Mouse (Mus musculus): ENCODE measurements at regions not wholly inside any gene's neighbourhood (a gene's known extent, or its start where the extent isn't known, plus 50 kb on each side); places are given as distances from the start of the nearest gene placed in this dataset.

- no peak overlapping the region for H3K4me3 ChIP-seq (ENCODE audit: insufficient read depth, poor library complexity, severe bottlenecking)
- no peaks in the 10 kb centered on the region for H3K79me3 ChIP-seq (ENCODE audit: low read depth)
- no peak overlapping the region for H3ac ChIP-seq (ENCODE audit: control insufficient read depth, insufficient read length, low read depth)
- no peaks in the 10 kb centered on the region for H3K79me2 ChIP-seq (ENCODE audit: control insufficient read depth, insufficient read depth)
- H3K36me3 ChIP-seq (ENCODE audit: control insufficient read depth, insufficient read depth): no peaks in the 10 kb centered on the region
- H3K27me3 ChIP-seq (ENCODE audit: control insufficient read depth, insufficient read depth, insufficient read length): no peaks in the 10 kb centered on the region
- TF ChIP-seq MAX (IDR thresholded peaks at IDR 0.05) (no peak), CTCF (IDR thresholded peaks at IDR 0.05; ENCODE audit: control insufficient read depth, insufficient read depth, insufficient read length) (no peak), MYOG (IDR thresholded peaks at IDR 0.05; ENCODE audit: control insufficient read depth, extremely low read depth, insufficient read length) (no peak), MYOD1 (IDR thresholded peaks at IDR 0.05; ENCODE audit: control insufficient read depth, insufficient read length, low read depth) (no peak), USF1 (IDR thresholded peaks at IDR 0.05; ENCODE audit: low read depth) (no peak), FOSL1 (IDR thresholded peaks at IDR 0.05; ENCODE audit: insufficient read depth, low read length, poor library complexity, severe bottlenecking) (no peak), CEBPB (IDR thresholded peaks at IDR 0.05; ENCODE audit: low read depth) (no peak)
These were observed 651.9 kb upstream of the Klhl1 start for GRCm38 (mm10) chr14:97170841-97171240.

GRCm38 (mm10) chr14:97165793-97166192, 646.9 kb upstream of the Klhl1 start:
- no peaks in the 10 kb centered on the region for H3K27me3 ChIP-seq (ENCODE audit: control insufficient read depth, insufficient read depth, insufficient read length)
- H3K36me3 ChIP-seq (ENCODE audit: control insufficient read depth, insufficient read depth): no peaks in the 10 kb centered on the region
- no peak overlapping the region for H3K4me3 ChIP-seq (ENCODE audit: insufficient read depth, poor library complexity, severe bottlenecking)
- H3K79me2 ChIP-seq (ENCODE audit: control insufficient read depth, insufficient read depth): no peaks in the 10 kb centered on the region
- H3K79me3 ChIP-seq (ENCODE audit: low read depth): no peaks in the 10 kb centered on the region
- TF ChIP-seq MYOG (IDR thresholded peaks at IDR 0.05; ENCODE audit: control insufficient read depth, extremely low read depth, insufficient read length): no peak
- no peak for TF ChIP-seq USF1 (IDR thresholded peaks at IDR 0.05; ENCODE audit: low read depth)
- TF ChIP-seq MAX (IDR thresholded peaks at IDR 0.05): no peak
- no peak for TF ChIP-seq CEBPB (IDR thresholded peaks at IDR 0.05; ENCODE audit: low read depth)
- H3ac ChIP-seq (ENCODE audit: control insufficient read depth, insufficient read length, low read depth): no peak overlapping the region

GRCm38 (mm10) chr14:97148997-97149653, 630.2 kb upstream of the Klhl1 start:
- no peak for TF ChIP-seq CTCF (IDR thresholded peaks at IDR 0.05; ENCODE audit: control insufficient read depth, insufficient read depth, insufficient read length)
- TF ChIP-seq USF1 (IDR thresholded peaks at IDR 0.05; ENCODE audit: low read depth): no peak
- no peak for TF ChIP-seq MYOD1 (IDR thresholded peaks at IDR 0.05; ENCODE audit: control insufficient read depth, insufficient read length, low read depth)
- no peak for TF ChIP-seq CEBPB (IDR thresholded peaks at IDR 0.05; ENCODE audit: low read depth)
- no peak for TF ChIP-seq FOSL1 (IDR thresholded peaks at IDR 0.05; ENCODE audit: insufficient read depth, low read length, poor library complexity, severe bottlenecking)
- TF ChIP-seq MYOG (IDR thresholded peaks at IDR 0.05; ENCODE audit: control insufficient read depth, extremely low read depth, insufficient read length): no peak
- no peak for TF ChIP-seq MAX (IDR thresholded peaks at IDR 0.05)
- no peaks in the 10 kb centered on the region for H3K79me2 ChIP-seq (ENCODE audit: control insufficient read depth, insufficient read depth)
- no peak overlapping the region for H3ac ChIP-seq (ENCODE audit: control insufficient read depth, insufficient read length, low read depth)
- H3K79me3 ChIP-seq (ENCODE audit: low read depth): no peaks in the 10 kb centered on the region
- no peaks in the 10 kb centered on the region for H3K27me3 ChIP-seq (ENCODE audit: control insufficient read depth, insufficient read depth, insufficient read length)
- no peak overlapping the region for H3K4me3 ChIP-seq (ENCODE audit: insufficient read depth, poor library complexity, severe bottlenecking)
- no peaks in the 10 kb centered on the region for H3K36me3 ChIP-seq (ENCODE audit: control insufficient read depth, insufficient read depth)

GRCm38 (mm10) chr14:97115918-97116635, 597.2 kb upstream of the Klhl1 start:
- TF ChIP-seq FOSL1 (IDR thresholded peaks at IDR 0.05; ENCODE audit: insufficient read depth, low read length, poor library complexity, severe bottlenecking) (no peak), MAX (IDR thresholded peaks at IDR 0.05) (no peak), MYOG (IDR thresholded peaks at IDR 0.05; ENCODE audit: control insufficient read depth, extremely low read depth, insufficient read length) (no peak), USF1 (IDR thresholded peaks at IDR 0.05; ENCODE audit: low read depth) (no peak), CTCF (IDR thresholded peaks at IDR 0.05; ENCODE audit: control insufficient read depth, insufficient read depth, insufficient read length) (no peak), CEBPB (IDR thresholded peaks at IDR 0.05; ENCODE audit: low read depth) (no peak), MYOD1 (IDR thresholded peaks at IDR 0.05; ENCODE audit: control insufficient read depth, insufficient read length, low read depth) (no peak)
- H3K79me3 ChIP-seq (ENCODE audit: low read depth): no peaks in the 10 kb centered on the region
- no peaks in the 10 kb centered on the region for H3K27me3 ChIP-seq (ENCODE audit: control insufficient read depth, insufficient read depth, insufficient read length)
- H3K4me3 ChIP-seq (ENCODE audit: insufficient read depth, poor library complexity, severe bottlenecking): no peak overlapping the region
- H3K36me3 ChIP-seq (ENCODE audit: control insufficient read depth, insufficient read depth): no peaks in the 10 kb centered on the region
- no peak overlapping the region for H3ac ChIP-seq (ENCODE audit: control insufficient read depth, insufficient read length, low read depth)
- no peaks in the 10 kb centered on the region for H3K79me2 ChIP-seq (ENCODE audit: control insufficient read depth, insufficient read depth)

GRCm38 (mm10) chr14:97101090-97101675, 582.3 kb upstream of the Klhl1 start:
- Histone ChIP-seq H3K36me3 (ENCODE audit: control insufficient read depth, insufficient read depth) (no peaks in the 10 kb centered on the region), H3K4me3 (ENCODE audit: insufficient read depth, poor library complexity, severe bottlenecking) (no peak overlapping the region)

GRCm38 (mm10) chr14:97093389-97093788, 574.5 kb upstream of the Klhl1 start:
- no peak for TF ChIP-seq MYOD1 (IDR thresholded peaks at IDR 0.05; ENCODE audit: control insufficient read depth, insufficient read length, low read depth)
- TF ChIP-seq CEBPB (IDR thresholded peaks at IDR 0.05; ENCODE audit: low read depth): no peak
- TF ChIP-seq MAX (IDR thresholded peaks at IDR 0.05): no peak
- no peak for TF ChIP-seq USF1 (IDR thresholded peaks at IDR 0.05; ENCODE audit: low read depth)
- no peak for TF ChIP-seq MYOG (IDR thresholded peaks at IDR 0.05; ENCODE audit: control insufficient read depth, extremely low read depth, insufficient read length)
- no peak for TF ChIP-seq FOSL1 (IDR thresholded peaks at IDR 0.05; ENCODE audit: insufficient read depth, low read length, poor library complexity, severe bottlenecking)
- TF ChIP-seq CTCF (IDR thresholded peaks at IDR 0.05; ENCODE audit: control insufficient read depth, insufficient read depth, insufficient read length): no peak
- Histone ChIP-seq H3K4me3 (ENCODE audit: insufficient read depth, poor library complexity, severe bottlenecking) (no peak overlapping the region), H3K27me3 (ENCODE audit: control insufficient read depth, insufficient read depth, insufficient read length) (no peaks in the 10 kb centered on the region), H3K36me3 (ENCODE audit: control insufficient read depth, insufficient read depth) (no peaks in the 10 kb centered on the region), H3K79me3 (ENCODE audit: low read depth) (no peaks in the 10 kb centered on the region), H3ac (ENCODE audit: control insufficient read depth, insufficient read length, low read depth) (no peak overlapping the region), H3K79me2 (ENCODE audit: control insufficient read depth, insufficient read depth) (no peaks in the 10 kb centered on the region)

More at GRCm38 (mm10) chr14:97101090-97101675, 582.3 kb upstream of the Klhl1 start:
- Histone ChIP-seq H3K79me2 (ENCODE audit: control insufficient read depth, insufficient read depth) (no peaks in the 10 kb centered on the region), H3K79me3 (ENCODE audit: low read depth) (no peaks in the 10 kb centered on the region), H3K27me3 (ENCODE audit: control insufficient read depth, insufficient read depth, insufficient read length) (no peaks in the 10 kb centered on the region), H3ac (ENCODE audit: control insufficient read depth, insufficient read length, low read depth) (no peak overlapping the region)
- TF ChIP-seq MAX (IDR thresholded peaks at IDR 0.05): no peak

All from C2C12 (cell line).